Mouse (Mus musculus) midbrain, embryonic 12.5 days (tissue): ENCODE measurements around the gene Ncapg2. TPM values are rescaled to one million over a fixed set of nuclear protein-coding genes. Genes with fewer than 3 reads are reported as not detected.
A peak's percentile ranks its signal among the peaks of the same experiment; 100 is the strongest.

Experiments
- ATAC-seq: fragments of 200-750 bp; cut with Nextera tagmentation; 2 replicates; pipeline ENCODE4 v1.8.0; 2017; ENCODE audit warnings: low read depth, moderate TSS enrichment, moderate library complexity; ENCODE audit not compliant: low FRiP score
- H3K27ac ChIP-seq: fragments of 300-500 bp; sonication (generic); replicated peaks from 2 replicates; pipeline ENCODE4 v1.5.1; 2016; ENCODE audit warnings: mild to moderate bottlenecking
- H3K27me3 ChIP-seq: fragments of 300-500 bp; sonication (generic); 2 replicates; pipeline ENCODE4 v1.6.1; 2016; ENCODE audit warnings: mild to moderate bottlenecking
- H3K36me3 ChIP-seq: fragments of 300-500 bp; sonication (generic); 2 replicates; pipeline ENCODE4 v1.6.1; 2016
- H3K4me1 ChIP-seq: fragments of 300-500 bp; sonication (generic); 2 replicates; pipeline ENCODE4 v1.6.1; 2016
- H3K4me2 ChIP-seq: fragments of 300-500 bp; sonication (generic); replicated peaks from 2 replicates; pipeline ENCODE4 v1.6.1; 2016; ENCODE audit warnings: mild to moderate bottlenecking, moderate library complexity
- H3K4me3 ChIP-seq: fragments of 300-500 bp; sonication (generic); 2 replicates; pipeline ENCODE4 v1.5.1; 2016; ENCODE audit warnings: mild to moderate bottlenecking
- H3K9ac ChIP-seq: fragments of 300-500 bp; sonication (generic); replicated peaks from 2 replicates; pipeline ENCODE4 v1.6.1; 2016; ENCODE audit warnings: mild to moderate bottlenecking, moderate library complexity
- H3K9me3 ChIP-seq: fragments of 300-500 bp; sonication (generic); 2 replicates; pipeline ENCODE4 v1.6.1; 2016; ENCODE audit warnings: mild to moderate bottlenecking
- WGBS: fragments of 180-500 bp; shearing (Covaris S2); methylation state at CpG from one replicate; pipeline ENCODE4 v1.1.7; 2016; 5-methylcytosine and 5-hydroxymethylcytosine counted together
- polyA plus RNA-seq: library from polyadenylated mRNA; unstranded; fragments of >200 nt; fragmentation: Nextera tagmentation; extraction: Ambion mirVana; gene quantifications from 2 replicates; pipeline ENCODE4 v1.2.1, GENCODE M21; 2016

Gene Ncapg2
- polyA plus RNA-seq, 1 experiment from 2014 or later = 42.9 TPM

DNA sequence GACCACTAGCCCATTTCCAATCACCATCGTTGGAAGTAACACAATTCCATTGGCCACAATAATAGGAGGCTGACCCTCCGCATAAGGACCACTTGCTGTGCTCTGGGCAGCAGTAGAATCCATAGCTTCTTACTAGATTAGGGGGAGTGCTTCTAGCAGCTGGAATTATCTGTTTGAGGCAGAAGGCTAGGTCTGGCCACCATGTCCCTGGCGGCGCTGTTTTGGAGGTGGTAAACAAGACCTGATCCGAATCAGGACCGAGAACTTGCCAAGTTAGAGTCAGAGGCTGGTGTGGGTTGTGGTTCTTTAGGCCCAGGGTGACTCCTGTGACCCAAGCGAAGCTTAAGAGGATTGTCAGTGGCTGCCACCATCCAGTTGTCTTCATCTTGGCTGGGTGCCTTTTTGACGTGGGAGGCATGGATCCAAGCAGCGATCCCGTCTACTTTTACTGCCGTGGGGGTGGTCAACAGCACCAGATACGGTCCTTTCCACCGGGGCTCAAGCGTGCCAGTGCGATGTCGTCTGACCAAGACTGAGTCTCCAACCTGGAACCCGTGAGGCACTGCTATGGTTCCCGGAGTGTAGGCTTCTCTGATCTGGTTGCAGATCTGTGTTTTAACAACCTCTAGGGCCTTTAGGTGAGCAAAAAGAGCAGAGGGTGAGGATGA lies 1.1 kb upstream of the Ncapg2 start:
- Histone ChIP-seq H3K36me3 (peaks cover 33% of the 10 kb centered on the region), H3K27ac (no peak overlapping the region), H3K4me3 (peak overlapping the region; percentile 75), H3K4me1 (peaks cover 15% of the 10 kb centered on the region), H3K4me2 (peak overlapping the region; percentile 87), H3K9me3 (peaks cover 33% of the 10 kb centered on the region), H3K9ac (no peak overlapping the region), H3K27me3 (no peaks in the 10 kb centered on the region)
- WGBS = 97% methylated on average over 18 of the region's 18 CpGs
- ATAC-seq = no peak; the same call in 1 of the 2 replicates

DNA sequence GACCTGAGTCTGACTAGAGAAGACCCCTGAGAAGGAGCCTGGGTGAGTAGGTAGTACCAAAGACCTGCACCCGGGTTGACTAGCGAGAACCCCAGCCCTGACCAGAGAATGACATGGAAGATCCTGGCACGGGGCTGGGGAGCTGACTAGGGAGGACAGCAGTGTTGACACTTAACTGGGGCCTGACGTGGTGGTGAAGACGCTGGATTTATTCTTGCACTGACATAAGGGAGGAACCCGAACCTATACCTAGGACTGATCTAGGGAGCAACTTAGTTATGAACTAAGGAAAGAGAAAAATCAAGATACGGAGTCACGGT lies 594 bp downstream of the Ncapg2 start:
- ATAC-seq = no peak; the same call in 1 of the 2 replicates
- H3K9me3 ChIP-seq = peaks cover 29% of the 10 kb centered on the region
- peak overlapping the region; percentile 87 for H3K4me2 ChIP-seq
- no peak overlapping the region for H3K27ac ChIP-seq
- no peaks in the 10 kb centered on the region for H3K27me3 ChIP-seq
- peaks cover 37% of the 10 kb centered on the region for H3K36me3 ChIP-seq
- peaks cover 15% of the 10 kb centered on the region for H3K4me1 ChIP-seq
- peak overlapping the region; percentile 73 for H3K9ac ChIP-seq
- 14% methylated on average over 8 of the region's 8 CpGs for WGBS
- H3K4me3 ChIP-seq = peak overlapping the region; percentile 75

DNA sequence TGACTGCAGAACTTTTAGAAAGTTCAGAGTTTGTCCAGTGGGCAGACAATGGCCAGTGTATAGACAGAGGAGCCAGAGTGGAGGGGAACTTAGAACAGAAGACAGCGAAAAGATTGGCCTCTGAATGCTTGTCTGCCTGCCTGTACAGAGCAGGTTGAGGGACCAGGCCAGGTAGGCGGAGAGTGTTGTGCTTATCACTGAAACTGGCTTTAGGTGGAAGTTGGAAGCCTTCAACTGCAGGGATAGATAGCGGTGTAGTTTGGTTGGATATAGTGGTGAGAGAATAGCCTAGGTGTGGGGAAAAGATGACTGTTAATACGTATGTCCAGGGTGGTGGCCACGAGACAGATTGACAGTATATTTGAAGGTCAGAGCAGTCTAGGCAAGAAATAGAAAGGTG lies 2.7 kb downstream of the Ncapg2 start:
- no peak overlapping the region for H3K4me3 ChIP-seq
- no peak for ATAC-seq
- no peak overlapping the region for H3K4me2 ChIP-seq
- peaks cover 15% of the 10 kb centered on the region for H3K4me1 ChIP-seq
- peaks cover 15% of the 10 kb centered on the region for H3K9me3 ChIP-seq
- no peaks in the 10 kb centered on the region for H3K27me3 ChIP-seq
- peaks cover 28% of the 10 kb centered on the region for H3K36me3 ChIP-seq
- WGBS = 97% methylated on average over 5 of the region's 5 CpGs
- no peak overlapping the region for H3K27ac ChIP-seq
- no peak overlapping the region for H3K9ac ChIP-seq

DNA sequence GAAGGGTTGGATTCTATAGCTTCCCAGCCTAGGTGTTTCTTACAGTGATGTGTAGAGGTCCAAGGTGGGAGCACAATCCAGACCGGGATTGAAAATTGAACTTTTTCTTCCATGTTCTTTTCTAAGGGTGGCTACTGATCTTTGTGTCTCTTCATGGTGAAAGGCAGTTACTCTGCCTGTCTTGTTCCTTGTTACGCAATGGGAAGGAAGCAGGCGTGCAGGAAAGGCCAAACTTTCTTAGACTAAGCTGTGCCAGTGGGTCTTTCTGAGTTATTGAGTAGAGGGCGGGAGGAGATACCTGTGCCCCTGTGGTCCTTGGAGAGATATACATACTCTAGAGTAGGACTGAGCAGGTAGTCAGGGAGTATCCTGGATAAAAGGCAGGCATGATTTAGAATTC lies 9.7 kb downstream of the Ncapg2 start:
- ATAC-seq = no peak
- no peak overlapping the region for H3K4me3 ChIP-seq
- H3K9ac ChIP-seq = no peak overlapping the region
- peaks cover 35% of the 10 kb centered on the region for H3K36me3 ChIP-seq
- 96% methylated on average over 4 of the region's 4 CpGs for WGBS
- no peak overlapping the region for H3K27ac ChIP-seq
- no peaks in the 10 kb centered on the region for H3K4me1 ChIP-seq
- H3K4me2 ChIP-seq = no peak overlapping the region
- H3K27me3 ChIP-seq = no peaks in the 10 kb centered on the region
- H3K9me3 ChIP-seq = no peaks in the 10 kb centered on the region

DNA sequence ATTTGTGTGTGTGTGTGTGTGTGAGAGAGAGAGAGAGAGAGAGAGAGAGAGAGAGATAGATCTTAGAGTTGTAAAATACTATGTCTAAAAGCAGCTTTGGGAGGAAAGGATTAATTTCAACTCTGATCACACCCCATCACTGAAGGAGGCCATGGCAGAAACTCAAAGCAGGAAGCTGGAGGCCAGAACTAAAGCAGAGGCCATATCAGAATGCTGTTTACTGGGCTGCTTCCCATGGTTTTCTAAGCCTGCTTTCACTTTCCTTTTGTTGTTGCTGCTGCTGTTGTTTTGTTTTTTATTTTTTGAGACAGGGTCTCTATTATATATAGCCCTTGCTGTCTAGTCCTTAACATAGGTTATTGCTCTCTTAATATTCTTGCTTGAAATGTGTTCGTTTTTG lies 11.3 kb downstream of the Ncapg2 start:
- no peaks in the 10 kb centered on the region for H3K4me1 ChIP-seq
- ATAC-seq = no peak
- no peak overlapping the region for H3K4me2 ChIP-seq
- H3K27me3 ChIP-seq = no peaks in the 10 kb centered on the region
- no peak overlapping the region for H3K27ac ChIP-seq
- WGBS = 94% methylated on average over 1 of the region's 1 CpGs
- H3K9me3 ChIP-seq = no peaks in the 10 kb centered on the region
- no peak overlapping the region for H3K9ac ChIP-seq
- peaks cover 38% of the 10 kb centered on the region for H3K36me3 ChIP-seq
- no peak overlapping the region for H3K4me3 ChIP-seq

DNA sequence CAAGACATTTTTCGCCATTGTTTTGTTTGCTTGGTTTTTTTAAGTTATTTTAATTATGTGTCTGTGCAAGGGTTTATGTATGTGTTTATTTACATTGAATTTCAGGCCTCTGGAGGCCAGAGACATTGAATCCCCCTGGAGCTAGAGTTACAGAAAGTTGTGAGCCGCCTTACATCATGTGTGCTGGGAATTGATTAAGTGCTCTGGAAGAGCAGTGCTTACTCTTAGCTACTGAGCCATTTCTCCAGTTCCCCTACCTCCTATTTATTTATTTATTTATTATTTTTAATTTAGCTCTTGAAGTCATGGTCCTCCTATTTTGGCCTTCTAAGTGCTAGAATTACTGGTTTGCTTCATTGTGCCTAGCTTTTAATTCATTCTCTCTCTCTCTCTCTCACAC lies 16.5 kb downstream of the Ncapg2 start:
- Histone ChIP-seq H3K9ac (no peak overlapping the region), H3K9me3 (no peaks in the 10 kb centered on the region), H3K27ac (no peak overlapping the region), H3K4me3 (no peak overlapping the region), H3K4me1 (no peaks in the 10 kb centered on the region), H3K27me3 (no peaks in the 10 kb centered on the region), H3K36me3 (peaks cover 38% of the 10 kb centered on the region), H3K4me2 (no peak overlapping the region)
- WGBS = 80% methylated on average over 2 of the region's 2 CpGs
- no peak for ATAC-seq

DNA sequence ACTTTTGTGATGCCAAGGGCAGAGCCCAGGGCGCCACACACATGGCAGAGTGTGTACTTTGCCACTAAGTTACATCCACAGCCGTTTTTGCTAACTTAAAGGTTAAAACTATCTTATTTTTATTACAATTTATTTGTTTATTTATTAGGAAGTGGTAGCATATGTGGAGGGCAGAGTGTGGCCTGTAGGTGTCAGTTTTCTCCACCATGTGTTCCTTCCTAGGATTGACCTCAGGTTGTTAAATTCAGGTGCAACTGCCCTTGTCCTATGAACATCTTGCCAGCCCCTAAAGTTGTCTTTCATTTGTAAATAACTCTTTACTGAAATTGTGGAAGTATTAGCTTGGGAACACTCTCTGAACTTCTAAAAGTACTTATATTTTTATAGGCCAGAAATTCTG lies 20.2 kb downstream of the Ncapg2 start:
- no peak overlapping the region for H3K4me2 ChIP-seq
- H3K4me1 ChIP-seq = no peaks in the 10 kb centered on the region
- 91% methylated on average over 2 of the region's 2 CpGs for WGBS
- H3K9me3 ChIP-seq = no peaks in the 10 kb centered on the region
- H3K36me3 ChIP-seq = peaks cover 53% of the 10 kb centered on the region
- no peak for ATAC-seq
- no peaks in the 10 kb centered on the region for H3K27me3 ChIP-seq
- H3K27ac ChIP-seq = no peak overlapping the region
- no peak overlapping the region for H3K4me3 ChIP-seq
- no peak overlapping the region for H3K9ac ChIP-seq

DNA sequence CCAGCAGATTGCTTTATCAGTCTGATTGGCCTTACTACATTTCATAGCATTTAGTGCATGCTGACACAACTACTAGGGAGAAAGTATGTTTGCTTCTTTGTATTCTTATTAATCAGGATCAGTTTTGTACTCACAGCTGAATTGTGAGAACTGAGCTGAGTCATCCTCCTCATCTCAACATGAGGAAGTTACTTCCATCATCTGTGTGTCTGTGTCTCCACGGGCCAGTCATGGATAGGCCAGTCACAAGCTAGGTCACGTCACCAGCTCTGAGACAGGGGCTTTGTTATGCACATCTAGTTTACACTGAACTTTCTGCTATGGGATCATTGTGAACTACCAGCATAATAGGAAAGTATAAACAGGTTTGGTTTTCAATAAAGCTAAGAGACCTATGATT lies 28.5 kb downstream of the Ncapg2 start:
- WGBS = 89% methylated on average over 2 of the region's 2 CpGs
- no peak overlapping the region for H3K4me3 ChIP-seq
- ATAC-seq = no peak
- H3K27me3 ChIP-seq = no peaks in the 10 kb centered on the region
- no peaks in the 10 kb centered on the region for H3K9me3 ChIP-seq
- H3K9ac ChIP-seq = no peak overlapping the region
- no peak overlapping the region for H3K27ac ChIP-seq
- H3K4me2 ChIP-seq = no peak overlapping the region
- H3K36me3 ChIP-seq = peaks cover 36% of the 10 kb centered on the region
- H3K4me1 ChIP-seq = no peaks in the 10 kb centered on the region

DNA sequence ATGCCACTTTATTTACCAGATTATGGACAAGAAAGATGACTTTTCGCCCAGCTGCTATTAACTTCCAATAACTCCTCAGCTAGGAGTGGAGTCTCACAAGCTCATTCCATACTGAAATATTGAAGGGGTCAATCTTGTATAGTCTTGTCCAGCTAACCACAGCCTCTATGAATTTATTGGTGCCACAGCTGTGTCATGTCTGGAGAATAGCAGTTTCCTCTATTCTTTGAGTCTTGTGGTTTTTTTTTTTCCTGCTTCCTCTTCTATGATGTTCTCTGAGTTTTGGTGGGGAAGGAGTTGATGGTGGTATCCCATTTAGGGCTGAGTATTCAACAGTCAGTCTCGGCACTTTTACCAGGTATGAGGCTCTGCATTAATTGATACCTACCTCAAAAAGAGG lies 30.0 kb downstream of the Ncapg2 start:
- Histone ChIP-seq H3K4me1 (no peaks in the 10 kb centered on the region), H3K27ac (no peak overlapping the region), H3K36me3 (peaks cover 37% of the 10 kb centered on the region), H3K9ac (no peak overlapping the region), H3K27me3 (no peaks in the 10 kb centered on the region), H3K4me3 (no peak overlapping the region), H3K4me2 (no peak overlapping the region), H3K9me3 (no peaks in the 10 kb centered on the region)
- no peak for ATAC-seq
- WGBS = 87% methylated on average over 2 of the region's 2 CpGs

DNA sequence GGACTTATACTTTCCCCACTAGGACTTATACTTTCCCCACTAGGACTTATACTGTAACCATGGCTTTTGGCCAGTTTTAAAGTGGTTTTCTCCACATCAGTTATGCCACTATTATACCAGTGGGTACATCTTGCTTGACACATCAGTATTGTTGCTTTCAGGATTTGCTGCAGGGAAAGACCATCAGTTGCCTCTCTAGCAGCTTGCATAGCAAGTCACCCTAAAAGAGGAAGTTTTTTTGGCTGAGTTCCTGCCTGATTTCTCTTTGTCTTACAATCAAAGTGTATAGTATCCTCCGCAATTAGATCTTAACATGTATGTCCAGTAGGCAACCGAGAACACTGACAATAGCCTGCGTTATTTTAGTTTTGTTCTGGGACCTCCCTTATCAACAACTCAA lies 30.9 kb downstream of the Ncapg2 start:
- H3K9me3 ChIP-seq = no peaks in the 10 kb centered on the region
- H3K27me3 ChIP-seq = no peaks in the 10 kb centered on the region
- no peak overlapping the region for H3K9ac ChIP-seq
- H3K4me2 ChIP-seq = no peak overlapping the region
- H3K27ac ChIP-seq = no peak overlapping the region
- no peaks in the 10 kb centered on the region for H3K4me1 ChIP-seq
- ATAC-seq = no peak
- peaks cover 37% of the 10 kb centered on the region for H3K36me3 ChIP-seq
- 95% methylated on average over 3 of the region's 3 CpGs for WGBS
- no peak overlapping the region for H3K4me3 ChIP-seq

DNA sequence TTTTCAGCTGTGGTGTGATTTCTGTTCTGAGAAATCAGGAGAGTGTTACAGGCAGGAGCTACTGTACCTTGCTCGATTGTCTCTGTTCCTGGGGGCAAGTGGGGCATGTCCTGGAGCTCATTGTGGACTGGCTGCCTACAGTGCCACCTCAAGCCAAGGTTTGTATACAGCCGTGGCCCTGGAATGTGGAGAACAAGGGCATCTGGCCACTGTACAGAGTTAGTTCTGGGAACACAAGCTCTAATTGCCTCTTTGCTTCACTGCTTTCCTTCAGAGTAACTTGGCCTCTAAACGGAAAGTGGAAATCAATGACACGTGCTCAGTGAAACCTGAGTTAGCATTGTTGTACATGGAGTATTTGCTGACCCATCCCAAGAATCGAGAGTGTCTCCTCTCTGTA lies 33.4 kb downstream of the Ncapg2 start:
- no peak for ATAC-seq
- Histone ChIP-seq H3K36me3 (peaks cover 36% of the 10 kb centered on the region), H3K9ac (no peak overlapping the region), H3K9me3 (no peaks in the 10 kb centered on the region), H3K4me3 (no peak overlapping the region), H3K4me2 (no peak overlapping the region), H3K27me3 (no peaks in the 10 kb centered on the region), H3K4me1 (no peaks in the 10 kb centered on the region), H3K27ac (no peak overlapping the region)
- WGBS = 92% methylated on average over 5 of the region's 5 CpGs

DNA sequence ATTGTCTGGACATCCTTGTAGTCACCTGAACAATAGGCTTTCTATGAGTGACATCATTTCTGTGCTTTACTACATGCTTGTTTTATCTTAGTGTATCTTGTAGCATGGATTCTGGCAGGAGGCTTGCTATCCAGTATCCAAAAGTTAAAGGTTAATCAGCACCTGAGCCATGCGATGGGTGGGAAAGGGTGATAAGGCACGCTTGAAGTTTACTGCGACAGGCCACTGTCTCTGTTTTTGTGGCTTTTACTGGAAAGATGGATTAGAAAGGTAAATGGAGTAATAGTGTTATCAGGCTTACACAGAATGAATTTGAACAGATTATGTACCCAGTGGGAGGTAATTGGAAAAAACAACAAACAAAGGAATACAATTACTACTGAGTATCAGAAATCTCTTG lies 37.0 kb downstream of the Ncapg2 start:
- Histone ChIP-seq H3K9ac (no peak overlapping the region), H3K27ac (no peak overlapping the region), H3K36me3 (peaks cover 56% of the 10 kb centered on the region), H3K9me3 (no peaks in the 10 kb centered on the region), H3K27me3 (no peaks in the 10 kb centered on the region), H3K4me3 (no peak overlapping the region), H3K4me1 (no peaks in the 10 kb centered on the region), H3K4me2 (no peak overlapping the region)
- 95% methylated on average over 3 of the region's 3 CpGs for WGBS
- ATAC-seq = no peak

DNA sequence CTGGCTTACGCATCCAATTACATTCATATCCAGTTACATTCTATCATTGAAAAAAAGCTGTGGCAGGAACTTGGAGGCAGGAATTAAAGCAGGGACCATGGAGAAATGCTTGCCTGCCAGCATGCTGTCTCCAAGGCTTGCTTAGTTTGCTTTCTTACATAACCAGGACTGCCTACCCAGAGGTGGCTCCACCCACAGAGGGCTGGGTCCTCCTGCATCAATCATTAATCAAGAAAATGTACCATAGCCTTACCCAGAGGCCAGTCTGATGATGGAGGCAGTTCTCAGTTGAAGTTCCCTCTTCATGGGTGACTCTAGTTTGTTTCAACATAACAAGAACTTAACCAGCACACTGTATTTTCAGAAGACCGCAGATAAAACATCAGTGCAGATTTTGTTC lies 44.3 kb downstream of the Ncapg2 start:
- WGBS = 91% methylated on average over 2 of the region's 2 CpGs
- ATAC-seq = no peak
- no peak overlapping the region for H3K4me2 ChIP-seq
- H3K36me3 ChIP-seq = peaks cover 41% of the 10 kb centered on the region
- no peaks in the 10 kb centered on the region for H3K9me3 ChIP-seq
- H3K27ac ChIP-seq = no peak overlapping the region
- H3K4me1 ChIP-seq = no peaks in the 10 kb centered on the region
- no peaks in the 10 kb centered on the region for H3K27me3 ChIP-seq
- H3K9ac ChIP-seq = no peak overlapping the region
- no peak overlapping the region for H3K4me3 ChIP-seq
